36 mouse cellular contexts compared by ENCODE assay signal in the genomic region with DNA sequence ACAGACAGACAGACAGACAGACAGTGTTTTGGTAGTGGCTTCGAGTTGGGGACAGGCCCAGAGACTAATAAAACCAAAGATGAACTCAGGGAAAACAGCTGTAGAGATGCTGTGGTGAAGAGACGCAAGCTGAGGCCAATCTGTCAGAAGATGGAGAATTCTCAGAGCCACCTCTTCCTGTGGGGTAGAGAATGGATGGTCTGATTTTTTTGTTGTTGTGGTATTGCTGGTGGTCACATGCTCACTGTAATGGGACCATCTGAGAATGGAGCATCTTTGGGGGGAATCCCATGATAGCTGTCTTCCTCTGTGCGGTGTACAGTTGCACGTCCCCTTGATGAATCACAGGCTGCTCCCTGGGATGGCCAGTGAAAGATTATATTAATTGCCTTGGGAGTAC. TPM values are rescaled to one million over a fixed set of nuclear protein-coding genes. Genes with fewer than 3 reads are reported as not detected.
"Had no signal": no experiment of that assay in that cellular context is flagged by ENCODE, and none has a peak within 500 bp of the region (broad histone marks: within the 10 kb centered on the region; RNA-seq: fewer than 3 reads in every experiment).

No protein-coding gene starts in this region.

- H3K9me3 ChIP-seq: embryonic facial prominence, embryonic 10.5 days; embryonic facial prominence, embryonic 12.5 days; embryonic facial prominence, embryonic 13.5 days; embryonic facial prominence, embryonic 15.5 days; forebrain, embryonic 12.5 days; forebrain, embryonic 13.5 days; forebrain, embryonic 15.5 days; heart, embryonic 10.5 days had no signal

- H3K27me3 ChIP-seq: embryonic facial prominence, embryonic 12.5 days; embryonic facial prominence, embryonic 13.5 days; forebrain, embryonic 15.5 days had no signal

- H3K4me1 ChIP-seq: embryonic facial prominence, embryonic 12.5 days; embryonic facial prominence, embryonic 13.5 days; embryonic facial prominence, embryonic 15.5 days; forebrain, embryonic 12.5 days; forebrain, embryonic 13.5 days; forebrain, embryonic 15.5 days had no signal

- H3K4me3 ChIP-seq: embryonic facial prominence, embryonic 10.5 days; embryonic facial prominence, embryonic 12.5 days; embryonic facial prominence, embryonic 13.5 days; embryonic facial prominence, embryonic 15.5 days; erythroblast, embryonic 14.5 days; forebrain, embryonic 12.5 days; forebrain, embryonic 13.5 days; forebrain, embryonic 15.5 days; gastrocnemius, adult 2 months; heart, adult 2 months; heart, embryonic 10.5 days had no signal

- ATAC-seq: forebrain, embryonic 13.5 days; forebrain, embryonic 14.5 days; forebrain, embryonic 15.5 days; forebrain, embryonic 16.5 days; forebrain, postnatal 0 days had no signal

- H3K27ac ChIP-seq: embryonic facial prominence, embryonic 10.5 days; embryonic facial prominence, embryonic 12.5 days; embryonic facial prominence, embryonic 13.5 days; embryonic facial prominence, embryonic 15.5 days; forebrain, embryonic 12.5 days; forebrain, embryonic 13.5 days; forebrain, embryonic 15.5 days; gastrocnemius, adult 2 months; heart, adult 2 months; heart, embryonic 10.5 days had no signal

- H3K4me2 ChIP-seq: embryonic facial prominence, embryonic 12.5 days; embryonic facial prominence, embryonic 13.5 days; embryonic facial prominence, embryonic 15.5 days; forebrain, embryonic 12.5 days; forebrain, embryonic 13.5 days; forebrain, embryonic 15.5 days had no signal

- H3K36me3 ChIP-seq: embryonic facial prominence, embryonic 10.5 days; embryonic facial prominence, embryonic 12.5 days; embryonic facial prominence, embryonic 13.5 days; embryonic facial prominence, embryonic 15.5 days; forebrain, embryonic 12.5 days; forebrain, embryonic 15.5 days; heart, embryonic 10.5 days had no signal

- DNase-seq: cerebellum, adult 9-10 months; cerebellum, adult 9-11 months; cerebellum, postnatal 10 days; cerebellum, postnatal 14 days; cerebellum, postnatal 25 days; cerebellum, postnatal 36 days; embryo, embryonic 11 days; forebrain, postnatal 0 days; gastrocnemius, adult 2 months; gastrocnemius, postnatal 10 days; gastrocnemius, postnatal 14 days; gastrocnemius, postnatal 25 days; gastrocnemius, postnatal 36 days; heart, adult 11 months; heart, adult 18-20 months; heart, adult 2 months had no signal

- H3K9ac ChIP-seq: embryonic facial prominence, embryonic 12.5 days; embryonic facial prominence, embryonic 13.5 days; embryonic facial prominence, embryonic 15.5 days; forebrain, embryonic 12.5 days; forebrain, embryonic 13.5 days; forebrain, embryonic 15.5 days; forebrain, postnatal 0 days had no signal

RNA-seq across cellular contexts. Expression of gene Cd7, which starts 3.3 kb away (rescaled TPM):
- total RNA-seq: forebrain, postnatal 0 days; gastrocnemius, adult 18-20 months; gastrocnemius, adult 2 months; gastrocnemius, adult 8-10 months; gastrocnemius, postnatal 10 days; gastrocnemius, postnatal 14 days; gastrocnemius, postnatal 25 days; gastrocnemius, postnatal 36 days; gastrocnemius, postnatal 4 days had no signal
- polyA plus RNA-seq: embryonic facial prominence, embryonic 10.5 days; embryonic facial prominence, embryonic 11.5 days; erythroblast, embryonic 14.5 days; forebrain, embryonic 12.5 days; forebrain, embryonic 13.5 days; forebrain, embryonic 14.5 days; forebrain, embryonic 15.5 days; forebrain, embryonic 16.5 days; forebrain, postnatal 0 days; heart, embryonic 10.5 days had no signal

RNA-seq across cellular contexts. Expression of gene Sectm1b, which starts 20.9 kb away (rescaled TPM):
- total RNA-seq: common myeloid progenitor, adult 5-6 weeks; forebrain, postnatal 0 days; gastrocnemius, adult 18-20 months; gastrocnemius, adult 2 months; gastrocnemius, adult 8-10 months; gastrocnemius, postnatal 10 days; gastrocnemius, postnatal 14 days; gastrocnemius, postnatal 25 days; gastrocnemius, postnatal 36 days; gastrocnemius, postnatal 4 days; granulocyte monocyte progenitor cell, adult 5-6 weeks; heart, adult 18-20 months; heart, adult 2 months; heart, adult 8-10 months had no signal
- polyA plus RNA-seq: cortical plate, adult 2 months; embryonic facial prominence, embryonic 10.5 days; embryonic facial prominence, embryonic 11.5 days; embryonic facial prominence, embryonic 12.5 days; erythroblast, embryonic 14.5 days; forebrain, embryonic 12.5 days; forebrain, embryonic 13.5 days; forebrain, embryonic 14.5 days; forebrain, embryonic 15.5 days; forebrain, embryonic 16.5 days; forebrain, postnatal 0 days; frontal cortex, adult 2 months; heart, adult 2 months; heart, embryonic 10.5 days had no signal

RNA-seq across cellular contexts. Expression of gene Sectm1a, which starts 38.5 kb away (rescaled TPM):
- total RNA-seq: common myeloid progenitor, adult 5-6 weeks; forebrain, postnatal 0 days; gastrocnemius, adult 2 months; gastrocnemius, adult 8-10 months; gastrocnemius, postnatal 14 days; gastrocnemius, postnatal 25 days; gastrocnemius, postnatal 36 days; gastrocnemius, postnatal 4 days; granulocyte monocyte progenitor cell, adult 5-6 weeks; heart, adult 2 months; heart, adult 8-10 months had no signal
- polyA plus RNA-seq: cortical plate, adult 2 months; embryonic facial prominence, embryonic 10.5 days; embryonic facial prominence, embryonic 11.5 days; embryonic facial prominence, embryonic 12.5 days; erythroblast, embryonic 14.5 days; forebrain, embryonic 12.5 days; forebrain, embryonic 13.5 days; forebrain, embryonic 14.5 days; forebrain, embryonic 15.5 days; forebrain, embryonic 16.5 days; forebrain, postnatal 0 days; frontal cortex, adult 2 months; heart, adult 2 months; heart, embryonic 10.5 days had no signal
